Mouse (Mus musculus): ENCODE data around the gene Gucy2g. TPM values are rescaled to one million over a fixed set of nuclear protein-coding genes. Genes with fewer than 3 reads are reported as not detected.

Gene Gucy2g
- total RNA-seq, 1 experiment = 0.09 TPM

- H3K9me3 ChIP-seq (ENCODE audit: control insufficient read depth, insufficient read depth, low read depth, low read length) = no peaks in the 10 kb centered on the region
- H3K36me3 ChIP-seq (ENCODE audit: control insufficient read depth, insufficient read depth, low read length, poor library complexity, severe bottlenecking) = no peaks in the 10 kb centered on the region
- DNase-seq (ENCODE audit: low read depth, low spot score) = no peak
- no peak overlapping the region for H3K4me3 ChIP-seq (ENCODE audit: insufficient read depth in 1 of 2, low read depth in 1 of 2, low read length in 2 of 2, poor library complexity in 1 of 2, severe bottlenecking in 1 of 2)
- in situ Hi-C loops (cut with MboI; ENCODE audit: low sequenced_read_pairs in 2 of 2, unreplicated experiment in 2 of 2) = loop anchor here in 1 of 2 experiments (10.0 kb wide), 1 partner anchor 131 kb away; no protein-coding TSS in a partner anchor
- TF ChIP-seq ZC3H11A (IDR thresholded peaks at IDR 0.05; ENCODE audit: borderline replicate concordance, low read depth, low read length) = no peak
- TF ChIP-seq ZNF384 (IDR thresholded peaks at IDR 0.05; ENCODE audit: low read depth, low read length) = no peak
- no peak for TF ChIP-seq CHD2 (IDR thresholded peaks at IDR 0.05; ENCODE audit: low read depth, low read length)
- no peak for TF ChIP-seq MAFK (IDR thresholded peaks at IDR 0.05; ENCODE audit: insufficient read depth, low read depth, low read length)
- no peak for TF ChIP-seq HCFC1 (IDR thresholded peaks at IDR 0.05; ENCODE audit: borderline replicate concordance, insufficient read depth, low read length)
- no peak overlapping the region for H3K9ac ChIP-seq (ENCODE audit: insufficient read depth, low read depth, low read length, poor library complexity, severe bottlenecking)
- H3K27ac ChIP-seq (ENCODE audit: insufficient read depth, low read depth, low read length, poor library complexity, severe bottlenecking) = no peak overlapping the region
- H3K4me1 ChIP-seq (ENCODE audit: control insufficient read depth in 2 of 2, insufficient read depth in 2 of 2, low read length in 2 of 2, poor library complexity in 1 of 2) = peaks cover 0 to 2% of the 10 kb centered on the region in 2 experiments; a peak in 1 of 4 replicates
These were observed 45.5 kb downstream of the Gucy2g start for GRCm38 (mm10) chr19:55195574-55195973.

GRCm38 (mm10) chr19:55194520-55195170 is 46.4 kb downstream of the Gucy2g start:
- Histone ChIP-seq H3K4me1 (ENCODE audit: control insufficient read depth in 2 of 2, insufficient read depth in 2 of 2, low read length in 2 of 2, poor library complexity in 1 of 2) (peaks cover 0 to 2% of the 10 kb centered on the region in 2 experiments; a peak in 1 of 4 replicates), H3K36me3 (ENCODE audit: control insufficient read depth, insufficient read depth, low read length, poor library complexity, severe bottlenecking) (no peaks in the 10 kb centered on the region), H3K4me3 (ENCODE audit: insufficient read depth in 1 of 2, low read depth in 1 of 2, low read length in 2 of 2, poor library complexity in 1 of 2, severe bottlenecking in 1 of 2) (no peak overlapping the region), H3K9me3 (ENCODE audit: control insufficient read depth, insufficient read depth, low read depth, low read length) (no peaks in the 10 kb centered on the region), H3K9ac (ENCODE audit: insufficient read depth, low read depth, low read length, poor library complexity, severe bottlenecking) (no peak overlapping the region), H3K27ac (ENCODE audit: insufficient read depth, low read depth, low read length, poor library complexity, severe bottlenecking) (no peak overlapping the region)
- in situ Hi-C loops (cut with MboI; ENCODE audit: low sequenced_read_pairs in 2 of 2, unreplicated experiment in 2 of 2) = loop anchor here in 1 of 2 experiments (10.0 kb wide), 1 partner anchor 130 kb away; no protein-coding TSS in a partner anchor
- DNase-seq (ENCODE audit: low read depth, low spot score) = no peak
- TF ChIP-seq CHD2 (IDR thresholded peaks at IDR 0.05; ENCODE audit: low read depth, low read length) (no peak), HCFC1 (IDR thresholded peaks at IDR 0.05; ENCODE audit: borderline replicate concordance, insufficient read depth, low read length) (no peak), ZC3H11A (IDR thresholded peaks at IDR 0.05; ENCODE audit: borderline replicate concordance, low read depth, low read length) (no peak), ZNF384 (IDR thresholded peaks at IDR 0.05; ENCODE audit: low read depth, low read length) (no peak), MAFK (IDR thresholded peaks at IDR 0.05; ENCODE audit: insufficient read depth, low read depth, low read length) (no peak)

- no peak for DNase-seq (ENCODE audit: low read depth, low spot score)
- H3K36me3 ChIP-seq (ENCODE audit: control insufficient read depth, insufficient read depth, low read length, poor library complexity, severe bottlenecking) = no peaks in the 10 kb centered on the region
- no peak overlapping the region for H3K27ac ChIP-seq (ENCODE audit: insufficient read depth, low read depth, low read length, poor library complexity, severe bottlenecking)
- TF ChIP-seq ZNF384 (IDR thresholded peaks at IDR 0.05; ENCODE audit: low read depth, low read length) (no peak), HCFC1 (IDR thresholded peaks at IDR 0.05; ENCODE audit: borderline replicate concordance, insufficient read depth, low read length) (no peak), CHD2 (IDR thresholded peaks at IDR 0.05; ENCODE audit: low read depth, low read length) (no peak), MAFK (IDR thresholded peaks at IDR 0.05; ENCODE audit: insufficient read depth, low read depth, low read length) (no peak), ZC3H11A (IDR thresholded peaks at IDR 0.05; ENCODE audit: borderline replicate concordance, low read depth, low read length) (no peak)
- H3K4me1 ChIP-seq (ENCODE audit: control insufficient read depth in 2 of 2, insufficient read depth in 2 of 2, low read length in 2 of 2, poor library complexity in 1 of 2) = no peaks in the 10 kb centered on the region
- in situ Hi-C loops (cut with MboI; ENCODE audit: low sequenced_read_pairs in 2 of 2, unreplicated experiment in 2 of 2) = loop anchor here in 1 of 2 experiments (10.0 kb wide), 1 partner anchor 129 kb away; no protein-coding TSS in a partner anchor
- no peaks in the 10 kb centered on the region for H3K9me3 ChIP-seq (ENCODE audit: control insufficient read depth, insufficient read depth, low read depth, low read length)
- no peak overlapping the region for H3K9ac ChIP-seq (ENCODE audit: insufficient read depth, low read depth, low read length, poor library complexity, severe bottlenecking)
- H3K4me3 ChIP-seq (ENCODE audit: insufficient read depth in 1 of 2, low read depth in 1 of 2, low read length in 2 of 2, poor library complexity in 1 of 2, severe bottlenecking in 1 of 2) = no peak overlapping the region
These were observed 47.2 kb downstream of the Gucy2g start for GRCm38 (mm10) chr19:55193717-55194394.

GRCm38 (mm10) chr19:55192254-55192945 is 48.6 kb downstream of the Gucy2g start:
- no peak for DNase-seq (ENCODE audit: low read depth, low spot score)
- H3K4me1 ChIP-seq (ENCODE audit: control insufficient read depth in 2 of 2, insufficient read depth in 2 of 2, low read length in 2 of 2, poor library complexity in 1 of 2) = no peaks in the 10 kb centered on the region
- H3K9ac ChIP-seq (ENCODE audit: insufficient read depth, low read depth, low read length, poor library complexity, severe bottlenecking) = no peak overlapping the region
- TF ChIP-seq MAFK (IDR thresholded peaks at IDR 0.05; ENCODE audit: insufficient read depth, low read depth, low read length) (no peak), ZC3H11A (IDR thresholded peaks at IDR 0.05; ENCODE audit: borderline replicate concordance, low read depth, low read length) (no peak), CHD2 (IDR thresholded peaks at IDR 0.05; ENCODE audit: low read depth, low read length) (no peak), HCFC1 (IDR thresholded peaks at IDR 0.05; ENCODE audit: borderline replicate concordance, insufficient read depth, low read length) (no peak), ZNF384 (IDR thresholded peaks at IDR 0.05; ENCODE audit: low read depth, low read length) (no peak)
- H3K36me3 ChIP-seq (ENCODE audit: control insufficient read depth, insufficient read depth, low read length, poor library complexity, severe bottlenecking) = no peaks in the 10 kb centered on the region
- H3K9me3 ChIP-seq (ENCODE audit: control insufficient read depth, insufficient read depth, low read depth, low read length) = no peaks in the 10 kb centered on the region
- H3K4me3 ChIP-seq (ENCODE audit: insufficient read depth in 1 of 2, low read depth in 1 of 2, low read length in 2 of 2, poor library complexity in 1 of 2, severe bottlenecking in 1 of 2) = no peak overlapping the region
- H3K27ac ChIP-seq (ENCODE audit: insufficient read depth, low read depth, low read length, poor library complexity, severe bottlenecking) = no peak overlapping the region; the same call in 1 of the 2 replicates
- in situ Hi-C loops (cut with MboI; ENCODE audit: low sequenced_read_pairs in 2 of 2, unreplicated experiment in 2 of 2) = loop anchor here in 1 of 2 experiments (10.0 kb wide), 1 partner anchor 128 kb away; no protein-coding TSS in a partner anchor
